Mouse (Mus musculus) hindbrain, embryonic 11.5 days (tissue): ENCODE measurements at regions not wholly inside any gene's neighbourhood (a gene's known extent, or its start where the extent isn't known, plus 50 kb on each side); places are given as distances from the start of the nearest gene placed in this dataset.
"Not testable (repeated sequence)": the region's sequence is repeated elsewhere in the genome, so short reads cannot be mapped to it uniquely, and the experiment has no call there.

ENCODE experiments used
- ATAC-seq: fragments of 200-750 bp; cut with Nextera tagmentation; 2 replicates; pipeline ENCODE4 v1.8.0; 2017; ENCODE audit warnings: mild to moderate bottlenecking, moderate TSS enrichment, moderate library complexity; ENCODE audit not compliant: low FRiP score
- DNase-seq: peaks from one replicate; pipeline ENCODE4 v3.0.0-alpha.2; 2015; ENCODE audit warnings: low spot score
- H3K27ac ChIP-seq: fragments of 300-500 bp; sonication (generic); 2 replicates; pipeline ENCODE4 v1.5.1; 2014; ENCODE audit warnings: mild to moderate bottlenecking, low read depth, low read length
- H3K27me3 ChIP-seq: fragments of 300-500 bp; sonication (generic); 2 replicates; pipeline ENCODE4 v1.6.1; 2014; ENCODE audit warnings: mild to moderate bottlenecking, low read length, moderate library complexity, mixed read lengths; ENCODE audit not compliant: control insufficient read depth, insufficient read depth
- H3K36me3 ChIP-seq: fragments of 300-500 bp; sonication (generic); 2 replicates; pipeline ENCODE4 v1.6.1; 2014; ENCODE audit warnings: mild to moderate bottlenecking, low read length, moderate library complexity, mixed read lengths; ENCODE audit not compliant: control insufficient read depth, insufficient read depth
- H3K4me1 ChIP-seq: fragments of 300-500 bp; sonication (generic); replicated peaks from 2 replicates; pipeline ENCODE4 v1.6.1; 2014; ENCODE audit warnings: low read length, mixed read lengths; ENCODE audit not compliant: control insufficient read depth, insufficient read depth
- H3K4me2 ChIP-seq: fragments of 300-500 bp; sonication (generic); replicated peaks from 2 replicates; pipeline ENCODE4 v1.6.1; 2014; ENCODE audit warnings: mild to moderate bottlenecking, low read depth, low read length
- H3K4me3 ChIP-seq: fragments of 300-500 bp; sonication (generic); 2 replicates; pipeline ENCODE4 v1.5.1; 2014; ENCODE audit warnings: low read depth, low read length
- H3K9ac ChIP-seq: fragments of 300-500 bp; sonication (generic); 2 replicates; pipeline ENCODE4 v1.6.1; 2014; ENCODE audit warnings: low read depth, low read length
- H3K9me3 ChIP-seq: fragments of 300-500 bp; sonication (generic); 2 replicates; pipeline ENCODE4 v1.6.1; 2016; ENCODE audit warnings: low read length; ENCODE audit not compliant: control insufficient read depth
- WGBS: fragments of 180-500 bp; shearing (Covaris S2); extraction: QIAGEN DNeasy Blood & Tissue Kit; methylation state at CpG from one replicate; pipeline ENCODE4 v1.1.7; 2014; 5-methylcytosine and 5-hydroxymethylcytosine counted together

DNA sequence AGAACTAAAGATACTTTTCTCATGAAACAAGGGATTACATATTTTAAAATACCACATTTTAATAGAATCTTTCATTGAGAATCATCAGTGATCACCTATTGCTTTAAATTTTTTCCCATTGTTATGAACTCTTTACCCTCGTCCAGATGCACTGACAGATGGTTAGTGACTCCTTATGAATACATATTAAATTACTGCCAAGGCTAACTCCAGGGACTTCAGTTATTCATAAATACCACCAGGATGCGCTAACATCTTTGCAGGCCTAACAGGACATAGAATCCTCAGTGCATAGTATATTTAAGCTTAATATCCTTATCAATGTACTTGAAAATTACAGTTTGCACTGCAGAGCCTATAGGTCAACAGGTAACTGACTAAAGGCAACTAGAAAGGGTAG, 1362.5 kb upstream of the Tmeff2 start:
- Histone ChIP-seq H3K9me3 (no peaks in the 10 kb centered on the region), H3K4me2 (no peak overlapping the region), H3K9ac (no peak overlapping the region), H3K27me3 (no peaks in the 10 kb centered on the region), H3K36me3 (no peaks in the 10 kb centered on the region), H3K27ac (no peak overlapping the region), H3K4me3 (no peak overlapping the region), H3K4me1 (no peaks in the 10 kb centered on the region)
- WGBS = 68% methylated on average over 2 of the region's 2 CpGs
- ATAC-seq (no peak), DNase-seq (peak; percentile 1)

DNA sequence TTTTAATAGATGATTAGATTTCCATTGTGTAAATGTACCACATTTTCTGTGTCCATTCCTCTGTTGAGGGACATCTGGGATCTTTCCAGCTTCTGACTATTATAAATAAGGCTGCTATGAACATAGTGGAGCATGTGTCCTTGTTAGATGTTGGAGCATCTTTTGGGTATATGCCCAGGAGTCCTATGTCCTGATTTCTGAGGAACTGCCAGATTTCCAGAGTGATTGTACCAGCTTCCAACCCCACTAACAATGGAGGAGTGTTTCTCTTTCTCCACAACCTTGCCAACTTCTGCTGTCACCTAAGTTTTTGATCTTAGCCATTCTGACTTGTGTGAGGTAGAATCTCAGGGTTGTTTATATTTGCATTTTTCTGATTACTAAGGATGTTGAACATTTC, 1328.3 kb upstream of the Tmeff2 start:
- H3K27me3 ChIP-seq, H3K36me3 ChIP-seq, H3K9me3 ChIP-seq, H3K4me3 ChIP-seq, H3K4me1 ChIP-seq, DNase-seq, H3K4me2 ChIP-seq, ATAC-seq, H3K9ac ChIP-seq, H3K27ac ChIP-seq: not testable (repeated sequence)

DNA sequence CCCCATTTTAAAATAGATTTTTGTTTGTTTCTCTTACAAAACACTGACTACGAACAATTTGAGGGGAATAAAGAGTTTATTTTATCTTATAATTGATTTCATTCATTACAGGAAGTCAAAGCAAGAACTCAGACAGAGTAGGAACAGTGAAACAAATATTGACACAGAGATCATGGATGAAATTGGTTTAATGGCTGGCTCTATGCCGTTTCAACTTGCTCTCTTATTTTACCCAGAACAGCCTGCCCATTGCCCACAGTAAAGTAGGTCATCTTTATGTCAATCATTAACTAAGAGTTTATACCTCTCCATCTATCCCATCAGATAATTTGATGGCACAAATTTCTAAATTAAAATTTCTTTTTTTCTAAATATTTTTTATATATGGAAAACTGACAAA, 1327.9 kb upstream of the Tmeff2 start:
- no peak overlapping the region for H3K27ac ChIP-seq
- H3K9ac ChIP-seq = no peak overlapping the region
- no peaks in the 10 kb centered on the region for H3K36me3 ChIP-seq
- no peak overlapping the region for H3K4me3 ChIP-seq
- DNase-seq = no peak
- H3K4me1 ChIP-seq = no peaks in the 10 kb centered on the region
- no peaks in the 10 kb centered on the region for H3K27me3 ChIP-seq
- no peaks in the 10 kb centered on the region for H3K9me3 ChIP-seq
- no peak overlapping the region for H3K4me2 ChIP-seq
- WGBS = 84% methylated on average over 2 of the region's 2 CpGs
- no peak for ATAC-seq
